Mouse (Mus musculus) forebrain, embryonic 10.5 days (tissue): ENCODE measurements around the gene Cmtm6. TPM values are rescaled to one million over a fixed set of nuclear protein-coding genes. Genes with fewer than 3 reads are reported as not detected.
A peak's percentile ranks its signal among the peaks of the same experiment; 100 is the strongest.
"Not testable (repeated sequence)": the region's sequence is repeated elsewhere in the genome, so short reads cannot be mapped to it uniquely, and the experiment has no call there.

Experiments
- DNase-seq: peaks from one replicate; pipeline ENCODE4 v3.0.0-alpha.2; 2017; ENCODE audit warnings: low spot score; ENCODE audit errors: extremely low spot score
- H3K27ac ChIP-seq: fragments of 300-500 bp; sonication (generic); 2 replicates; pipeline ENCODE4 v1.5.1; 2016; ENCODE audit warnings: mild to moderate bottlenecking
- H3K27me3 ChIP-seq: fragments of 300-500 bp; sonication (generic); 2 replicates; pipeline ENCODE4 v1.6.1; 2016; ENCODE audit warnings: mild to moderate bottlenecking; ENCODE audit not compliant: poor library complexity, severe bottlenecking
- H3K36me3 ChIP-seq: fragments of 300-500 bp; sonication (generic); replicated peaks from 2 replicates; pipeline ENCODE4 v1.6.1; 2016; ENCODE audit warnings: mild to moderate bottlenecking, moderate library complexity
- H3K4me1 ChIP-seq: fragments of 300-500 bp; sonication (generic); 2 replicates; pipeline ENCODE4 v1.6.1; 2016
- H3K4me3 ChIP-seq: fragments of 300-500 bp; sonication (generic); 2 replicates; pipeline ENCODE4 v1.5.1; 2016; ENCODE audit warnings: mild to moderate bottlenecking, moderate library complexity
- H3K9me3 ChIP-seq: fragments of 300-500 bp; sonication (generic); 2 replicates; pipeline ENCODE4 v1.6.1; 2016; ENCODE audit warnings: mild to moderate bottlenecking, moderate library complexity
- WGBS: fragments of 180-500 bp; shearing (Covaris S2); methylation state at CpG from one replicate; pipeline ENCODE4 v1.1.7; 2016; 5-methylcytosine and 5-hydroxymethylcytosine counted together
- polyA plus RNA-seq: library from polyadenylated mRNA; unstranded; fragments of >200 nt; fragmentation: Nextera tagmentation; extraction: Ambion mirVana; gene quantifications from 2 replicates; pipeline ENCODE4 v1.2.1, GENCODE M21; 2016

Cmtm6 gene
- polyA plus RNA-seq, 1 experiment from 2014 or later: 29.9 TPM

- peaks cover 65% of the 10 kb centered on the region for H3K36me3 ChIP-seq
- WGBS: 89% methylated on average over 16 of the region's 16 CpGs
Measured at GRCm38 (mm10) chr9:114699882-114700665, 30.8 kb upstream of the Cmtm6 start.

GRCm38 (mm10) chr9:114701031-114701430, 29.9 kb upstream of the Cmtm6 start:
- 95% methylated on average over 2 of the region's 2 CpGs for WGBS
- Histone ChIP-seq H3K27ac (no peak overlapping the region), H3K4me3 (no peak overlapping the region), H3K36me3 (peaks cover 69% of the 10 kb centered on the region), H3K9me3 (peaks cover 3% of the 10 kb centered on the region; the same call in 1 of the 2 replicates), H3K27me3 (no peaks in the 10 kb centered on the region), H3K4me1 (no peaks in the 10 kb centered on the region)
- DNase-seq: no peak

More at GRCm38 (mm10) chr9:114699882-114700665, 30.8 kb upstream of the Cmtm6 start:
- Histone ChIP-seq H3K27me3 (no peaks in the 10 kb centered on the region), H3K9me3 (no peaks in the 10 kb centered on the region), H3K4me3 (no peak overlapping the region), H3K4me1 (no peaks in the 10 kb centered on the region), H3K27ac (no peak overlapping the region)
- DNase-seq: no peak

- no peaks in the 10 kb centered on the region for H3K27me3 ChIP-seq
- peaks cover 5% of the 10 kb centered on the region; the same call in 1 of the 2 replicates for H3K9me3 ChIP-seq
- WGBS: 85% methylated on average over 4 of the region's 4 CpGs
- peaks cover 73% of the 10 kb centered on the region for H3K36me3 ChIP-seq
- no peaks in the 10 kb centered on the region for H3K4me1 ChIP-seq
- DNase-seq: no peak
- H3K27ac ChIP-seq: no peak overlapping the region
- no peak overlapping the region for H3K4me3 ChIP-seq
Measured at GRCm38 (mm10) chr9:114701921-114702320, 29.0 kb upstream of the Cmtm6 start.

GRCm38 (mm10) chr9:114707805-114708204, 23.1 kb upstream of the Cmtm6 start:
- Histone ChIP-seq H3K4me1 (no peaks in the 10 kb centered on the region), H3K27ac (no peak overlapping the region), H3K4me3 (no peak overlapping the region), H3K27me3 (no peaks in the 10 kb centered on the region), H3K36me3 (peaks cover 87% of the 10 kb centered on the region), H3K9me3 (peaks cover 5% of the 10 kb centered on the region; the same call in 1 of the 2 replicates)
- no peak for DNase-seq
- WGBS: 95% methylated on average over 4 of the region's 4 CpGs

- H3K4me3 ChIP-seq: no peak overlapping the region
- H3K27ac ChIP-seq: no peak overlapping the region
- H3K36me3 ChIP-seq: peaks cover 96% of the 10 kb centered on the region
- no peaks in the 10 kb centered on the region for H3K4me1 ChIP-seq
- 82% methylated on average over 7 of the region's 7 CpGs for WGBS
- no peak for DNase-seq
- no peaks in the 10 kb centered on the region for H3K27me3 ChIP-seq
- H3K9me3 ChIP-seq: peaks cover 5% of the 10 kb centered on the region; the same call in 1 of the 2 replicates
Measured at GRCm38 (mm10) chr9:114710345-114710744, 20.6 kb upstream of the Cmtm6 start.

- peaks cover 3% of the 10 kb centered on the region; the same call in 1 of the 2 replicates for H3K4me1 ChIP-seq
- DNase-seq: no peak
- no peaks in the 10 kb centered on the region for H3K27me3 ChIP-seq
- 94% methylated on average over 7 of the region's 7 CpGs for WGBS
- no peaks in the 10 kb centered on the region for H3K9me3 ChIP-seq
- H3K4me3 ChIP-seq: no peak overlapping the region
- peaks cover 96% of the 10 kb centered on the region for H3K36me3 ChIP-seq
- no peak overlapping the region for H3K27ac ChIP-seq
Measured at GRCm38 (mm10) chr9:114713481-114713880, 17.4 kb upstream of the Cmtm6 start.

- Histone ChIP-seq H3K27ac (no peak overlapping the region), H3K27me3 (no peaks in the 10 kb centered on the region), H3K9me3 (no peaks in the 10 kb centered on the region), H3K4me1 (peaks cover 3% of the 10 kb centered on the region; the same call in 1 of the 2 replicates), H3K4me3 (no peak overlapping the region), H3K36me3 (peaks cover 100% of the 10 kb centered on the region)
- WGBS: 79% methylated on average over 18 of the region's 18 CpGs
- no peak for DNase-seq
Measured at GRCm38 (mm10) chr9:114716677-114717331, 14.1 kb upstream of the Cmtm6 start.

GRCm38 (mm10) chr9:114727315-114727714, 3.6 kb upstream of the Cmtm6 start:
- no peaks in the 10 kb centered on the region for H3K27me3 ChIP-seq

GRCm38 (mm10) chr9:114728432-114728831, 2.5 kb upstream of the Cmtm6 start:
- H3K9me3 ChIP-seq, H3K4me3 ChIP-seq, H3K27me3 ChIP-seq, H3K27ac ChIP-seq, DNase-seq: not testable (repeated sequence)
- peaks cover 27% of the 10 kb centered on the region for H3K4me1 ChIP-seq
- H3K36me3 ChIP-seq: peaks cover 25% of the 10 kb centered on the region
- WGBS: 73% methylated on average over 2 of the region's 2 CpGs

More at GRCm38 (mm10) chr9:114727315-114727714, 3.6 kb upstream of the Cmtm6 start:
- WGBS: 8% methylated on average over 3 of the region's 3 CpGs
- Histone ChIP-seq H3K4me3 (no peak overlapping the region), H3K9me3 (no peaks in the 10 kb centered on the region), H3K4me1 (peaks cover 16% of the 10 kb centered on the region), H3K27ac (no peak overlapping the region), H3K36me3 (peaks cover 36% of the 10 kb centered on the region)
- DNase-seq: no peak

GRCm38 (mm10) chr9:114729911-114730805, 758 bp upstream of the Cmtm6 start:
- Histone ChIP-seq H3K4me3 (peak overlapping the region; percentile 91), H3K27me3 (no peaks in the 10 kb centered on the region), H3K4me1 (peaks cover 29% of the 10 kb centered on the region), H3K9me3 (no peaks in the 10 kb centered on the region), H3K36me3 (peaks cover 8% of the 10 kb centered on the region), H3K27ac (no peak overlapping the region)
- WGBS: 47% methylated on average over 25 of the region's 30 CpGs
- DNase-seq: no peak

- Histone ChIP-seq H3K9me3 (no peaks in the 10 kb centered on the region), H3K4me3 (peak overlapping the region; percentile 91), H3K4me1 (peaks cover 38% of the 10 kb centered on the region), H3K27ac (peak overlapping the region; percentile 92), H3K36me3 (peaks cover 2% of the 10 kb centered on the region), H3K27me3 (no peaks in the 10 kb centered on the region)
- WGBS: 77% methylated on average over 12 of the region's 12 CpGs
- DNase-seq: no peak
Measured at GRCm38 (mm10) chr9:114731871-114732682, 1.2 kb downstream of the Cmtm6 start.

GRCm38 (mm10) chr9:114733238-114733637, 2.3 kb downstream of the Cmtm6 start:
- Histone ChIP-seq H3K4me3 (no peak overlapping the region), H3K27me3 (no peaks in the 10 kb centered on the region), H3K4me1 (peaks cover 41% of the 10 kb centered on the region), H3K9me3 (no peaks in the 10 kb centered on the region), H3K36me3 (peaks cover 13% of the 10 kb centered on the region), H3K27ac (no peak overlapping the region)
- WGBS: 86% methylated on average over 2 of the region's 2 CpGs
- DNase-seq: no peak
